Mouse (Mus musculus) ES-E14 (cell line): ENCODE measurements around the gene Hoxb5. TPM values are rescaled to one million over a fixed set of nuclear protein-coding genes. Genes with fewer than 3 reads are reported as not detected.

ENCODE experiments used
- DNase-seq: peaks from one replicate; pipeline ENCODE4 v3.0.0-alpha.2; 2013; ENCODE audit warnings: low read depth, low spot score
- H3K27ac ChIP-seq: 2 replicates; pipeline ENCODE4 v1.5.1; 2012; ENCODE audit warnings: low read depth, mild to moderate bottlenecking, low read length, moderate library complexity, mixed read lengths; ENCODE audit not compliant: poor library complexity, insufficient read depth, severe bottlenecking
- H3K36me3 ChIP-seq: 2 replicates; pipeline ENCODE4 v1.6.1; 2012; ENCODE audit warnings: mild to moderate bottlenecking, low read length, moderate library complexity, mixed read lengths; ENCODE audit not compliant: control insufficient read depth, poor library complexity, insufficient read depth, severe bottlenecking
- H3K4me1 ChIP-seq, 2 experiments: fragments of 150-350 bp in 1 of 2; sonication (generic) in 1 of 2; 2 replicates each; pipeline ENCODE4 v1.6.1; 2012; ENCODE audit warnings: low read length in 2 of 2, mild to moderate bottlenecking in 1 of 2, mixed read lengths in 1 of 2; ENCODE audit not compliant: control insufficient read depth in 2 of 2, insufficient read depth in 2 of 2, poor library complexity in 1 of 2
- H3K4me3 ChIP-seq, 2 experiments: fragments of 150-350 bp in 1 of 2; sonication (generic) in 1 of 2; 2 replicates each; pipeline ENCODE4 v1.5.1; 2012; ENCODE audit warnings: low read length in 2 of 2, low read depth in 1 of 2, mild to moderate bottlenecking in 1 of 2, mixed read lengths in 1 of 2; ENCODE audit not compliant: insufficient read depth in 1 of 2, poor library complexity in 1 of 2, severe bottlenecking in 1 of 2
- H3K9ac ChIP-seq: 2 replicates; pipeline ENCODE4 v1.6.1; 2012; ENCODE audit warnings: low read depth, mild to moderate bottlenecking, low read length, mixed read lengths; ENCODE audit not compliant: poor library complexity, insufficient read depth, severe bottlenecking
- H3K9me3 ChIP-seq: fragments of 150-350 bp; sonication (generic); 2 replicates; pipeline ENCODE4 v1.6.1; 2012; ENCODE audit warnings: low read depth, mild to moderate bottlenecking, low read length; ENCODE audit not compliant: control insufficient read depth, insufficient read depth
- CHD2 ChIP-seq: IDR thresholded peaks from 2 replicates; pipeline ENCODE4 v1.6.1; 2014; ENCODE audit warnings: mild to moderate bottlenecking, low read depth, low read length, inconsistent platforms
- HCFC1 ChIP-seq: IDR thresholded peaks from 2 replicates; pipeline ENCODE4 v1.6.1; 2012; ENCODE audit warnings: low read length, inconsistent platforms, borderline replicate concordance; ENCODE audit not compliant: insufficient read depth
- MAFK ChIP-seq: IDR thresholded peaks from 2 replicates; pipeline ENCODE4 v1.6.1; 2014; ENCODE audit warnings: mild to moderate bottlenecking, low read depth, low read length, inconsistent platforms; ENCODE audit not compliant: insufficient read depth
- ZC3H11A ChIP-seq: IDR thresholded peaks from 2 replicates; pipeline ENCODE4 v1.6.1; 2012; ENCODE audit warnings: low read depth, mild to moderate bottlenecking, inconsistent platforms, low read length, borderline replicate concordance
- ZNF384 ChIP-seq: IDR thresholded peaks from 2 replicates; pipeline ENCODE4 v1.6.1; 2012; ENCODE audit warnings: low read depth, low read length, inconsistent platforms
- in situ Hi-C, 2 experiments: fragments of 600-800 bp; cut with MboI; formaldehyde crosslinking; loops; one replicate each; pipeline ENCODE4 v1.15.1; 2025; ENCODE audit warnings: low sequenced_read_pairs in 2 of 2, inconsistent platforms in 1 of 2; ENCODE audit not compliant: unreplicated experiment in 2 of 2
- total RNA-seq: library from RNA; depleted of rRNA; stranded (reverse); fragments of 300-350 nt; gene quantifications from 2 replicates; pipeline ENCODE4 v1.2.3, GENCODE M21; 2012

The Hoxb5 gene
- total RNA-seq, 1 experiment, result 0.09 TPM

- Histone ChIP-seq H3K27ac (no peak overlapping the region), H3K9ac (no peak overlapping the region), H3K4me3 (no peak overlapping the region), H3K4me1 (no peaks in the 10 kb centered on the region), H3K9me3 (no peaks in the 10 kb centered on the region), H3K36me3 (no peaks in the 10 kb centered on the region)
- TF ChIP-seq CHD2 (no peak), ZC3H11A (no peak), ZNF384 (no peak), MAFK (no peak), HCFC1 (no peak)
- in situ Hi-C loops, result loop anchor here in 1 of 2 experiments (5.0 kb wide), 1 partner anchor 43 kb away; the partner anchor contains the start of gene Hoxb8
- no peak for DNase-seq
Observed at GRCm38 (mm10) chr11:96324965-96325364, 21.8 kb downstream of the Hoxb5 start.

- in situ Hi-C loops, result loop anchor here in 1 of 2 experiments (5.0 kb wide), 1 partner anchor 43 kb away; the partner anchor contains the start of gene Hoxb8
- H3K4me1 ChIP-seq, result no peaks in the 10 kb centered on the region
- H3K9ac ChIP-seq, result no peak overlapping the region
- H3K9me3 ChIP-seq, result no peaks in the 10 kb centered on the region
- H3K4me3 ChIP-seq, result no peak overlapping the region
- DNase-seq, result no peak
- TF ChIP-seq CHD2 (no peak), MAFK (no peak), ZNF384 (no peak), HCFC1 (no peak), ZC3H11A (no peak)
- H3K27ac ChIP-seq, result no peak overlapping the region
- no peaks in the 10 kb centered on the region for H3K36me3 ChIP-seq
Observed at GRCm38 (mm10) chr11:96325747-96326212, 22.6 kb downstream of the Hoxb5 start.

GRCm38 (mm10) chr11:96326705-96327104 lies 23.6 kb downstream of the Hoxb5 start:
- in situ Hi-C loops, result loop anchor here in 1 of 2 experiments (5.0 kb wide), 1 partner anchor 44 kb away; the partner anchor contains the start of gene Hoxb8
- H3K4me3 ChIP-seq, result no peak overlapping the region
- no peaks in the 10 kb centered on the region for H3K36me3 ChIP-seq
- no peak for DNase-seq
- no peak for TF ChIP-seq HCFC1
- no peak for TF ChIP-seq MAFK
- no peaks in the 10 kb centered on the region for H3K9me3 ChIP-seq
- no peak overlapping the region for H3K27ac ChIP-seq
- H3K9ac ChIP-seq, result no peak overlapping the region
- no peaks in the 10 kb centered on the region for H3K4me1 ChIP-seq

GRCm38 (mm10) chr11:96327122-96327521 lies 24.0 kb downstream of the Hoxb5 start:
- TF ChIP-seq HCFC1 (no peak), CHD2 (no peak), MAFK (no peak), ZC3H11A (no peak), ZNF384 (no peak)
- H3K4me1 ChIP-seq, result no peaks in the 10 kb centered on the region
- no peaks in the 10 kb centered on the region for H3K36me3 ChIP-seq
- no peak overlapping the region for H3K9ac ChIP-seq
- no peak overlapping the region for H3K27ac ChIP-seq
- in situ Hi-C loops, result loop anchor here in 1 of 2 experiments (5.0 kb wide), 1 partner anchor 45 kb away; the partner anchor contains the start of gene Hoxb8
- no peak for DNase-seq
- no peak overlapping the region for H3K4me3 ChIP-seq
- H3K9me3 ChIP-seq, result no peaks in the 10 kb centered on the region

GRCm38 (mm10) chr11:96327750-96328149 lies 24.6 kb downstream of the Hoxb5 start:
- Histone ChIP-seq H3K36me3 (no peaks in the 10 kb centered on the region), H3K9me3 (no peaks in the 10 kb centered on the region), H3K9ac (no peak overlapping the region), H3K27ac (no peak overlapping the region), H3K4me1 (no peaks in the 10 kb centered on the region), H3K4me3 (no peak overlapping the region)
- TF ChIP-seq MAFK, result no peak
- TF ChIP-seq ZNF384, result no peak
- no peak for TF ChIP-seq CHD2
- in situ Hi-C loops, result loop anchor here in 1 of 2 experiments (5.0 kb wide), 1 partner anchor 45 kb away; the partner anchor contains the start of gene Hoxb8
- DNase-seq, result no peak
